Mouse (Mus musculus) c-Kit-positive CD71-positive TER-119-positive erythroid progenitor cells, embryonic 14.5 days (primary cell): ENCODE data around the gene Mob3c.

Source experiments
- DNase-seq: peaks from one replicate; pipeline ENCODE4 v3.0.0-alpha.2; 2013; ENCODE audit warnings: low spot score

Gene Mob3c

DNA sequence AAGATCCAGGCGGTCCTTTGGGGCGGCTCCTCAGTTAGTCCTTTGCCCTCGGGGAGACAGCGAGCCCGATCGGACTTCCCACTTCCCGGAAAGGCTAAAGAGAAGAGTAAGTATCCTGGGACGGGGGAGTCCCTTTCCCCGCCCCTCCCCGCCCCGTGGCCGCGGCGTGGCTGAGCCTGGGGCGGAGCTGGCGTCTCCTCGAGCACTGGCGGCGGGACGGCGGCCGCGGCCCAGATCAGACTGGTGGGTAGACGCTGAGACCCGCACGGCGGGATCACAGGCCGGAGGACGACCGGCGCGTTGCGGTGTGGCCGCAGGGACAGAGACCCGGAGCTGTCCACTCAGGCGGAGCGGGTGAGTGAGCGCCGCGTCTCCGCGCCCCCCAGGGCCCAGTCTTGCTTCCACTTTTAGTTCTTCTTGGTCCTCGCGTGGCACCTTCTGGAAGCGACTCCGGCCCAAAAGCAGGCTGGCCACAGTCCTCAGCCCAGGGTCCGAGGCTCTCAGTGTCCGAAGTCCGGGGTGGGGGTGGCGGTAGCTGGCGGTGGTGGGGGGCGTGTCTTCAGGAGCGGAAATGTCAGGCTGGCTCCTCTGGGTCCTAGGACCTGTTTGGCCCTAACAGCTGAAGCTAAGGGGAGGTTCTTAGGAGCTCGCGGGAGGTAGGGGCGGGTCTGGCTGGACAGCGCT, at the start of gene Mob3c:
Mob3c (plus strand) TSS at position 205 of the 684 bp plus-strand sequence.
- peak; percentile 71 for DNase-seq

DNA sequence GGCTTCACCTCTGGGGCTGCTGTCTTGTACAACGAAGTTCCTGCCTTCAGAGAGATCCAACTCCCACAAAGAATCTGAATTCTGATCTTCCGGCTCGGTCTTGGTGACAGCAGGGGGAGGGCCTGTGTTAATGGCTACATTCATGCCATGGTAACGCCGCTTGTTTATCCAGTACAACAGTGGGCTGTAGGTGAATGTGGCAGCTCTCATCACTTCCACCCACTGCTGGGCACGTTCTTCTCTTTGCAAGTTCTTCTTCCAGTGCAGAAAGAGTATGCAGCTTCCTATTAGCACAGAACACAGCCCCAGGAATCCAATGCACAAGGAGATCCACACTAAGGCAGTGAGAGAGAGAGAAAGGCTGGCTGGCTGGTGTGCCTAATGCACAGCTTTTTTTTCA, 47.6 kb upstream of the Mob3c start:
- no peak for DNase-seq

DNA sequence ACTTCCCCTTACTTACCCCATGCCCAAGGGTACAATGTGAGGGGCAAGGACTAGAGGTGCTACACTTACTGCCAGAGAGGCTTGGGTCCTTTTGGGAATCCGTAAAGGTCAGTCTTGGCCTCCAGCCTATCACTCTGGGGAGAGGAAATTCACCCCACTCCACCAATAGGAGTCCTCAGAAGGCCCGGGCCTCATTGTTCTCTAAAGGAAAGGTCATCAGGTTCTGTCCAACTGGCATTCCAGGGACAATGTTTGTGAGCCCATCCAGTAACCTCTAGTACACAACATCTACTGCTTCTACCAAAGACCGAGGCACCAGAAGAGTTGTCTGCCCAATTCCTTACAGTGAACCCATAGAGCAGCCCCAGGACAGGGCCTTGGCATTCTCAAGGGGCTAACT, 47.0 kb upstream of the Mob3c start, which contains the start of gene Tex38:
Tex38 (minus strand) TSS at position 101 of the 400 bp plus-strand sequence.
- DNase-seq, result no peak

GRCm38 (mm10) chr4:115782026-115782805, 45.7 kb upstream of the Mob3c start:
- no peak for DNase-seq

- DNase-seq, result peak; percentile 54
These were observed 43.0 kb upstream of the Mob3c start, which contains the start of gene Atpaf1 for GRCm38 (mm10) chr4:115784769-115785510. Atpaf1 (plus strand) TSS chr4:115784812.

- peak; percentile 31 for DNase-seq
These were observed 42.3 kb upstream of the Mob3c start for GRCm38 (mm10) chr4:115785511-115786034.

- DNase-seq, result no peak
These were observed 37.0 kb upstream of the Mob3c start for GRCm38 (mm10) chr4:115790864-115791263.

- no peak for DNase-seq
These were observed 32.5 kb upstream of the Mob3c start for GRCm38 (mm10) chr4:115795360-115795759.

DNA sequence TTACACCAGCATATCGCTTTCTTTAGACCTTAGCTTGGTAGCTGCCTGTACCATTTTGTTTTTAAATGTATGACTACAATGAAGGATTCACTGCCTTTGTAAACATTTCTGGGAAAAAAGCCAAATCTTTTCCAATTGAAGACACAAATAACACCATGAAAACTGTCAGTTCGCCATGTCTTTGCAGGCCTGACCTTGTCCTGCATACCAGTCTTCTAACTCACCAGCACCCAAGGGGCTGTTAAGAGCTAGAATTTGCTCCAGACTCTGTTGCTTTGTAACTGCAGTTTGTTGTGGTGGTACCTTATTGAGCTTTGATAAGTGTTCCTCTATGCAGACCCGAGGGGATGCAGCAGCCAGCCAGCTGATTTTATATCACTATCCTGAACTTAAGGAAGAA, 27.9 kb upstream of the Mob3c start:
- DNase-seq, result no peak

DNA sequence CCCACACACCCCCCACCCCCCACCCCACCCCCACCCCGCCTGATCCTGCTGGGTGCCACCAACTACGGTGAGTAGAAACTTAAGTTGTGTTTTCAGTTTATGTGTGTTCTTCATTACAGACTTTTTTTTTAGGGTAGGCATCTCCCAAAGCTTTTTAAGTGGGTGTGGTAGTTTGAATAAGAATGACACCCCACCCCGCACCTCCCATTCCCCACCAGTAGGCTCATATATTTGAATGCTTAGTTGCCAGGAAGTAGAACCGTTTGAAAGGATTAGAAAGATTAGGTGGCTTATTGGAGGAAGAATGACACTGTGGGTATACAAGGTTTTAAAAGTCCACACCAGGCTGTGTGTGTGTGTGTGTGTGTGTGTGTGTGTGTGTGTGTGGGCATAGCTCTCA, 15.6 kb upstream of the Mob3c start:
- DNase-seq, result no peak

- DNase-seq, result no peak
These were observed 12.3 kb upstream of the Mob3c start for GRCm38 (mm10) chr4:115815606-115816005.

DNA sequence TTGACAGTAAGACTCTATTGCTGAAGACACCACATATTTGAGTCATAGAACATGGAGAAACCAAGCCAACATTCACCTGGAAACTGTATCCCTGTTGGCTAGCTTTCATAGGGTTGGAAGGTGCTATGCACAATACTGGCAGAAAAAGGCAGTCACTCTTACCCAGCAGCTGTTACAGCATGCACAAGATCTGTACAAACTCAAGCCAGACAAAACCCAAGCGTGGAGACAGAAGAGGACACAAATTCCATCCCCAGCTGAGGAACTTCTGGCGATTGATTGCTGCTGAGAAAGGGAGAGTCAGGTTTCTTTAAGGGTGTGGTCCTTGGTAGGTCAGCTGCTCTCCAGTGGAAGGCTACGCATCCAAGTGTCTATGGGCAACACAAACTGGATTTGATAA, 7.7 kb upstream of the Mob3c start:
- no peak for DNase-seq

- no peak for DNase-seq
These were observed 6.9 kb upstream of the Mob3c start for GRCm38 (mm10) chr4:115820944-115821343.

DNA sequence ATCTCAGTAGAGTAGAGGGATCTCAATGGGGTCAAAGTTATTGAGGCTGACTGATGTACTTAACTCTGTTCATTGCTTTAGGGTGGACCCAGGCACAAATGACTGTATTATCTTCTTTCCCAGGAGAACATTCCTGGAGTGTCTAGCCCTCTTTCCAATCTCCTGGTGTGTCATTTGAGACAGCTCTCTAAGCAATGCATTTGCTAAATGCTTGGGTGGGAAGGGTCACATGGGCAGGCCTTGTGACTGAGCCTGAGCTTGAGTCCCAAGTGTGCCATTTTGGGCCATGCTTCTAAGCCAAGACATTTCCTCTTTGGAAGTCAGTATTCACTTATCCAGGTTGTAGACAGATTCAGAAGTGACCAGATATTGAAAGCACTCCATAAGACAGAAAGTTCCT, 6.5 kb upstream of the Mob3c start:
- DNase-seq, result no peak

DNA sequence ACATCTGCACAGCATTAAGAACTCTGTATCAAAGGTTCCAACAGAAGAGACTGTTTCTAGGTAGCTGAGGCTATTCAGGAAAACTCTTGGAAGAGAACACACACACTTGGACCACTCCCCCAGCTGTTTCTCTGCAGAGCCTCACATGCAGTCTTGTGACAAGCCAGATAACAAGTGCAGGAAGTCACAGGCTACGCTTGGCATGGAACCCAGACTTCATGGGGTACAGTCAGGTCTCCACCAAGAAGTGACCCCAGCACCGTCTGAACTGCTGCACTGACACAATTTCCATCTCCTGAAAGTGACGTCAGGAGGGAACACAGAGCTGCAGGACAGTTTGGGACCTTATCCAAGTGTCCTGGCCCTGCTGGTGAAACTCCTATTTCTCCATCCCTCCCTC, 6.0 kb upstream of the Mob3c start:
- DNase-seq, result no peak

GRCm38 (mm10) chr4:115824178-115824577, 3.7 kb upstream of the Mob3c start:
- peak; percentile 68 for DNase-seq

- DNase-seq, result no peak
These were observed 2.6 kb upstream of the Mob3c start for GRCm38 (mm10) chr4:115825271-115825670.

DNA sequence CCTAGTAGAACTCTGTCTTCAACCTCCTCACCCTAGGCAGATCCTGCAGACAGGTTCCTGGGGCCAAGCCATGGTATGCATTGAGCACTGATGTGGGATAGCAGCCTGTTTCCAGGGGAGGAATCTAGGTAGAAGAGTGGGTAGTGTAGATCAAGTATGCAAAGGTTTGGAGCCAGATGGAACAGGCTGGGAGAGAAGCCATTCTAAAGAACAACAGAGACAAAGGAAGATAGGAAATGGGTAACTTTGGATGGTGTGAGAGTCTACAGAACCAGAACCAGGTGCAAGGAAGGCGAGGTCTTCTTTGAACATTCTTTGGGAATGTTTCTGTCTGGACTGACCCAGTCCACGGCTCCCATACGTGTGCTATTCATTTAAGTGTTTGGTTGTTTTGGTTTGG, 826 bp upstream of the Mob3c start:
- DNase-seq, result no peak

DNA sequence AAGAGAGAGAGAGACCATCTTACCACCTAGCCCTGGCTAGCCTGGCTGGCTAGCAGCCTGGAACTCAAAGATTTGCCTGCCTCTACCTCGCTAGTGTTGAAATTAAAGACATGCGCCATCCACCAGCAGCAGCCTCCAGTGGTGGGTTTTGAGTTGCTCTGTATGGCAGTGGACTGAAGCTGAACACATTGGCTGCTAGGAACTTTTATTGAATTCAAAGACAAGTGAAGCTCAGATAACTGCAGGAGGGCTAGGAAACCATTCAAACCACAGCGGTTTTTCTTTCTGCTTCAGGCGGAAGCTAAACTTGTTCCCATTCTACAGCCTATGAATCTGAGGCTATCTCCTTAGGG, 381 bp upstream of the Mob3c start:
- no peak for DNase-seq

GRCm38 (mm10) chr4:115828572-115828902, 645 bp downstream of the Mob3c start:
- DNase-seq, result no peak

DNA sequence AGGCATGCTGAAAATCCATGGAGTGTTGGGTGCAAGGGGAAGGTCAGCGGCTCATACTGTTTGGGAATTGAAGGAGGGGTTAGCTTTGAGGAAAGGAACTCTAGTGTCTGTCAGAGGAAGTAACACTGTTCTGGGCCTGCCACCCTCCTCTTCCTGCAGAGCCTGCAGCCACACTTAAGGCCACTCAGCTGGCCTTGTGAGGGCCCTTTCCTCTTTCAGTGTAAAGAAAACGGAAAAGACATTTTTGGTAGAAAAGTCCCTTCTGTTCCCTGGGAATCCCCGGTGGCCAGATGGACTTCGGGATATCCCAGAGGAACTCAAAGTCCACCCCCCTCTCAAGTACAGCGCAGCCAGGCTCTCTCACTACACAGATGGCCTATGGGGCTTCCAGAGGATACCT, 2.6 kb downstream of the Mob3c start:
- DNase-seq, result no peak

DNA sequence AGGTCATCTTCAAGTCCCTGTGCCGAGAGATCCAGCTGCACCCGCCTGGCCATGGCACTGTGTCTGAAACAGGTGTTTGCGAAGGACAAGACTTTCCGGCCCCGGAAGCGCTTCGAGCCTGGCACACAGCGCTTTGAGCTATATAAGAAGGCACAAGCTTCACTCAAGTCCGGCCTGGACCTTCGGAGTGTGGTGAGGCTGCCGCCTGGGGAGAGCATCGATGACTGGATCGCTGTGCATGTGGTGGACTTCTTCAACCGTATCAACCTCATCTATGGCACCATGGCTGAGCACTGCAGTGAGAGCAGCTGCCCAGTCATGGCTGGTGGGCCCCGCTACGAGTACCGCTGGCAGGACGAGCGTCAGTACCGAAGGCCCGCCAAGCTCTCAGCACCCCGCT, 3.3 kb downstream of the Mob3c start:
- no peak for DNase-seq

DNA sequence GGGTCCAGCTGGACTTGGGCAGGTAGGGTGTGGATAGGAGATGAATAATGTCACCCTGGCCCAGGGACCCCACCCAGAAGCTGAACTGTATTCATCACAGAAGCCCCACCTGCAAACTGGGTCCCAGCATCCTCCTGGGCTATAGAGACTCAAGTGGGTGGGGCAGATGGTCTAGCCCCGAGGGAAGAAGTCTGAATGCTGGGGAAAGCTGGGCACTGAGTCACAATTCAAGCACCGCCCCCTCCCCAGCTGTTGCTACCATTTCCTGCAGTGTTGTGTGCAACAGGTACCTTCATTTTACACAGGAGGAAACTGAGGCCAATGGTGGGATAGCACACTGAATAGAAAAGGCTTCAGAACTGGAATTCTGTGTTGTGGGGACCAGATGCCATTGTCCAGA, 4.1 kb downstream of the Mob3c start:
- no peak for DNase-seq
